Mouse (Mus musculus): ENCODE measurements at regions not wholly inside any gene's neighbourhood (a gene's known extent, or its start where the extent isn't known, plus 50 kb on each side); places are given as distances from the start of the nearest gene placed in this dataset.

GRCm38 (mm10) chr9:30848249-30848648 is 74.0 kb downstream of the Adamts15 start:
- no peak for DNase-seq (ENCODE audit: extremely low spot score, low read depth, low spot score)

GRCm38 (mm10) chr9:30845609-30846290 is 76.5 kb downstream of the Adamts15 start:
- no peak for DNase-seq (ENCODE audit: extremely low spot score, low read depth, low spot score)

- DNase-seq (ENCODE audit: extremely low spot score, low read depth, low spot score): no peak
Measured at GRCm38 (mm10) chr9:30844079-30844563, 78.1 kb downstream of the Adamts15 start.

- DNase-seq (ENCODE audit: extremely low spot score, low read depth, low spot score): no peak
Measured at GRCm38 (mm10) chr9:30834908-30835307, 87.3 kb downstream of the Adamts15 start.

- DNase-seq (ENCODE audit: extremely low spot score, low read depth, low spot score): no peak
Measured at GRCm38 (mm10) chr9:30834565-30834905, 87.7 kb downstream of the Adamts15 start.

- DNase-seq (ENCODE audit: extremely low spot score, low read depth, low spot score): no peak
Measured at GRCm38 (mm10) chr9:30833836-30834564, 88.3 kb downstream of the Adamts15 start.

GRCm38 (mm10) chr9:30829158-30829870 is 92.9 kb downstream of the Adamts15 start:
- DNase-seq (ENCODE audit: extremely low spot score, low read depth, low spot score): no peak

- DNase-seq (ENCODE audit: extremely low spot score, low read depth, low spot score): no peak
Measured at GRCm38 (mm10) chr9:30827780-30828179, 94.5 kb downstream of the Adamts15 start.

GRCm38 (mm10) chr9:30824056-30824625 is 98.1 kb downstream of the Adamts15 start:
- no peak for DNase-seq (ENCODE audit: extremely low spot score, low read depth, low spot score)

- DNase-seq (ENCODE audit: extremely low spot score, low read depth, low spot score): no peak
Measured at GRCm38 (mm10) chr9:30820806-30821375, 101.4 kb downstream of the Adamts15 start.

- DNase-seq (ENCODE audit: extremely low spot score, low read depth, low spot score): no peak
Measured at GRCm38 (mm10) chr9:30813246-30813645, 109.0 kb downstream of the Adamts15 start.

GRCm38 (mm10) chr9:30810843-30811242 is 111.4 kb downstream of the Adamts15 start:
- DNase-seq (ENCODE audit: extremely low spot score, low read depth, low spot score): no peak

- DNase-seq (ENCODE audit: extremely low spot score, low read depth, low spot score): no peak
Measured at GRCm38 (mm10) chr9:30810290-30810689, 112.0 kb downstream of the Adamts15 start.

- DNase-seq (ENCODE audit: extremely low spot score, low read depth, low spot score): peak; percentile 44
Measured at GRCm38 (mm10) chr9:30808863-30809491, 113.3 kb downstream of the Adamts15 start.

- DNase-seq (ENCODE audit: extremely low spot score, low read depth, low spot score): no peak
Measured at GRCm38 (mm10) chr9:30803755-30804532, 118.3 kb downstream of the Adamts15 start.

GRCm38 (mm10) chr9:30802826-30803225 is 119.4 kb downstream of the Adamts15 start:
- no peak for DNase-seq (ENCODE audit: extremely low spot score, low read depth, low spot score)

GRCm38 (mm10) chr9:30794701-30795407 is 127.4 kb downstream of the Adamts15 start:
- DNase-seq (ENCODE audit: extremely low spot score, low read depth, low spot score): no peak

GRCm38 (mm10) chr9:30781221-30781620 is 141.0 kb downstream of the Adamts15 start:
- DNase-seq (ENCODE audit: extremely low spot score, low read depth, low spot score): no peak

GRCm38 (mm10) chr9:30777816-30778215 is 144.4 kb downstream of the Adamts15 start:
- no peak for DNase-seq (ENCODE audit: extremely low spot score, low read depth, low spot score)

All from hindlimb bud, embryonic 11.5 days (tissue).